Mouse (Mus musculus): ENCODE results near the gene Shb. TPM values are rescaled to one million over a fixed set of nuclear protein-coding genes. Genes with fewer than 3 reads are reported as not detected.

Gene Shb
- polyA plus RNA-seq, 1 experiment from 2014 or later, result 2.5 TPM

- no peak for ATAC-seq
- no peaks in the 10 kb centered on the region for H3K27me3 ChIP-seq (ENCODE audit: insufficient read depth, low read length)
- no peak overlapping the region for H3K4me3 ChIP-seq (ENCODE audit: low read depth, low read length)
- H3K4me1 ChIP-seq (ENCODE audit: insufficient read depth), result no peaks in the 10 kb centered on the region
- H3K27ac ChIP-seq (ENCODE audit: low read depth), result no peak overlapping the region
- 75% methylated on average over 5 of the region's 5 CpGs for WGBS (ENCODE audit: insufficient replicate concordance)
- no peak for DNase-seq
- no peak overlapping the region for H3K9ac ChIP-seq (replicated peaks)
- no peaks in the 10 kb centered on the region for H3K36me3 ChIP-seq (replicated peaks; ENCODE audit: insufficient read depth, low read length)
- H3K4me2 ChIP-seq (ENCODE audit: low read depth, low read length), result no peak overlapping the region
- no peaks in the 10 kb centered on the region for H3K9me3 ChIP-seq (ENCODE audit: low read length)
- TF ChIP-seq EP300 (IDR thresholded peaks at IDR 0.05; ENCODE audit: low read depth) (no peak), CTCF (IDR thresholded peaks at IDR 0.05; ENCODE audit: low read depth) (no peak)
Observed at GRCm38 (mm10) chr4:45558211-45558610, 25.9 kb upstream of the Shb start.

- no peak overlapping the region for H3K9ac ChIP-seq (replicated peaks)
- ATAC-seq, result no peak
- H3K4me3 ChIP-seq (ENCODE audit: low read depth, low read length), result no peak overlapping the region
- no peak for TF ChIP-seq CTCF (IDR thresholded peaks at IDR 0.05; ENCODE audit: low read depth)
- TF ChIP-seq EP300 (IDR thresholded peaks at IDR 0.05; ENCODE audit: low read depth), result no peak
- WGBS (ENCODE audit: insufficient replicate concordance), result 62% methylated on average over 4 of the region's 4 CpGs
- DNase-seq, result no peak
- H3K27me3 ChIP-seq (ENCODE audit: insufficient read depth, low read length), result no peaks in the 10 kb centered on the region
- no peaks in the 10 kb centered on the region for H3K4me1 ChIP-seq (ENCODE audit: insufficient read depth)
- H3K27ac ChIP-seq (ENCODE audit: low read depth), result no peak overlapping the region
- no peak overlapping the region for H3K4me2 ChIP-seq (ENCODE audit: low read depth, low read length)
- no peaks in the 10 kb centered on the region for H3K9me3 ChIP-seq (ENCODE audit: low read length)
- H3K36me3 ChIP-seq (replicated peaks; ENCODE audit: insufficient read depth, low read length), result no peaks in the 10 kb centered on the region
Observed at GRCm38 (mm10) chr4:45552571-45552970, 20.3 kb upstream of the Shb start.

- no peak for DNase-seq
- TF ChIP-seq EP300 (IDR thresholded peaks at IDR 0.05; ENCODE audit: low read depth) (no peak), CTCF (IDR thresholded peaks at IDR 0.05; ENCODE audit: low read depth) (no peak)
- Histone ChIP-seq H3K27me3 (ENCODE audit: insufficient read depth, low read length) (no peaks in the 10 kb centered on the region), H3K9me3 (ENCODE audit: low read length) (no peaks in the 10 kb centered on the region), H3K4me1 (ENCODE audit: insufficient read depth) (no peaks in the 10 kb centered on the region), H3K4me3 (ENCODE audit: low read depth, low read length) (no peak overlapping the region), H3K36me3 (replicated peaks; ENCODE audit: insufficient read depth, low read length) (no peaks in the 10 kb centered on the region), H3K4me2 (ENCODE audit: low read depth, low read length) (no peak overlapping the region), H3K9ac (replicated peaks) (no peak overlapping the region), H3K27ac (ENCODE audit: low read depth) (no peak overlapping the region)
- WGBS (ENCODE audit: insufficient replicate concordance), result 77% methylated on average over 2 of the region's 2 CpGs
- no peak for ATAC-seq
Observed at GRCm38 (mm10) chr4:45550970-45551369, 18.7 kb upstream of the Shb start.

GRCm38 (mm10) chr4:45549514-45549913 is 17.2 kb upstream of the Shb start:
- TF ChIP-seq EP300 (IDR thresholded peaks at IDR 0.05; ENCODE audit: low read depth), result no peak
- TF ChIP-seq CTCF (IDR thresholded peaks at IDR 0.05; ENCODE audit: low read depth), result peak; percentile 59
- DNase-seq (no peak), ATAC-seq (no peak)
- no peaks in the 10 kb centered on the region for H3K4me1 ChIP-seq (ENCODE audit: insufficient read depth)
- no peaks in the 10 kb centered on the region for H3K9me3 ChIP-seq (ENCODE audit: low read length)
- H3K4me2 ChIP-seq (ENCODE audit: low read depth, low read length), result no peak overlapping the region
- H3K36me3 ChIP-seq (replicated peaks; ENCODE audit: insufficient read depth, low read length), result no peaks in the 10 kb centered on the region
- no peak overlapping the region for H3K4me3 ChIP-seq (ENCODE audit: low read depth, low read length)
- 66% methylated on average over 5 of the region's 5 CpGs for WGBS (ENCODE audit: insufficient replicate concordance)
- H3K27ac ChIP-seq (ENCODE audit: low read depth), result no peak overlapping the region
- H3K27me3 ChIP-seq (ENCODE audit: insufficient read depth, low read length), result no peaks in the 10 kb centered on the region
- H3K9ac ChIP-seq (replicated peaks), result no peak overlapping the region

GRCm38 (mm10) chr4:45545851-45546250 is 13.6 kb upstream of the Shb start:
- no peak for DNase-seq

GRCm38 (mm10) chr4:45543481-45544051 is 11.3 kb upstream of the Shb start:
- Histone ChIP-seq H3K9ac (replicated peaks) (no peak overlapping the region), H3K27me3 (ENCODE audit: insufficient read depth, low read length) (no peaks in the 10 kb centered on the region), H3K4me3 (ENCODE audit: low read depth, low read length) (no peak overlapping the region), H3K36me3 (replicated peaks; ENCODE audit: insufficient read depth, low read length) (no peaks in the 10 kb centered on the region), H3K4me2 (ENCODE audit: low read depth, low read length) (no peak overlapping the region), H3K4me1 (ENCODE audit: insufficient read depth) (no peaks in the 10 kb centered on the region), H3K27ac (ENCODE audit: low read depth) (no peak overlapping the region), H3K9me3 (ENCODE audit: low read length) (no peaks in the 10 kb centered on the region)
- DNase-seq, result no peak
- TF ChIP-seq CTCF (IDR thresholded peaks at IDR 0.05; ENCODE audit: low read depth) (no peak), EP300 (IDR thresholded peaks at IDR 0.05; ENCODE audit: low read depth) (no peak)
- no peak for ATAC-seq
- WGBS (ENCODE audit: insufficient replicate concordance), result 88% methylated on average over 3 of the region's 3 CpGs

More at GRCm38 (mm10) chr4:45545851-45546250, 13.6 kb upstream of the Shb start:
- Histone ChIP-seq H3K4me3 (ENCODE audit: low read depth, low read length) (no peak overlapping the region), H3K27ac (ENCODE audit: low read depth) (no peak overlapping the region), H3K4me2 (ENCODE audit: low read depth, low read length) (no peak overlapping the region), H3K9me3 (ENCODE audit: low read length) (no peaks in the 10 kb centered on the region), H3K4me1 (ENCODE audit: insufficient read depth) (no peaks in the 10 kb centered on the region), H3K36me3 (replicated peaks; ENCODE audit: insufficient read depth, low read length) (no peaks in the 10 kb centered on the region), H3K9ac (replicated peaks) (no peak overlapping the region), H3K27me3 (ENCODE audit: insufficient read depth, low read length) (no peaks in the 10 kb centered on the region)
- TF ChIP-seq EP300 (IDR thresholded peaks at IDR 0.05; ENCODE audit: low read depth) (no peak), CTCF (IDR thresholded peaks at IDR 0.05; ENCODE audit: low read depth) (no peak)
- ATAC-seq, result no peak
- 50% methylated on average over 8 of the region's 8 CpGs for WGBS (ENCODE audit: insufficient replicate concordance)

Data from liver, postnatal 0 days (tissue).